Mouse (Mus musculus) layer of hippocampus, postnatal 25 days (tissue): Measurements from ENCODE around the gene Ado. TPM values are rescaled to one million over a fixed set of nuclear protein-coding genes. Genes with fewer than 3 reads are reported as not detected.

Experiments
- DNase-seq, 2 experiments: peaks; one replicate each; pipeline ENCODE4 v3.0.0; 2022; ENCODE audit warnings: mixed read lengths in 2 of 2, low spot score in 1 of 2; ENCODE audit errors: extremely low spot score in 1 of 2
- total RNA-seq, 2 experiments: library from RNA; stranded (reverse); gene quantifications; 2 replicates each; pipeline ENCODE4 v1.2.3; 2021

Gene Ado
- total RNA-seq: 10 to 100 TPM; 37.2 to 39.9 TPM

DNA sequence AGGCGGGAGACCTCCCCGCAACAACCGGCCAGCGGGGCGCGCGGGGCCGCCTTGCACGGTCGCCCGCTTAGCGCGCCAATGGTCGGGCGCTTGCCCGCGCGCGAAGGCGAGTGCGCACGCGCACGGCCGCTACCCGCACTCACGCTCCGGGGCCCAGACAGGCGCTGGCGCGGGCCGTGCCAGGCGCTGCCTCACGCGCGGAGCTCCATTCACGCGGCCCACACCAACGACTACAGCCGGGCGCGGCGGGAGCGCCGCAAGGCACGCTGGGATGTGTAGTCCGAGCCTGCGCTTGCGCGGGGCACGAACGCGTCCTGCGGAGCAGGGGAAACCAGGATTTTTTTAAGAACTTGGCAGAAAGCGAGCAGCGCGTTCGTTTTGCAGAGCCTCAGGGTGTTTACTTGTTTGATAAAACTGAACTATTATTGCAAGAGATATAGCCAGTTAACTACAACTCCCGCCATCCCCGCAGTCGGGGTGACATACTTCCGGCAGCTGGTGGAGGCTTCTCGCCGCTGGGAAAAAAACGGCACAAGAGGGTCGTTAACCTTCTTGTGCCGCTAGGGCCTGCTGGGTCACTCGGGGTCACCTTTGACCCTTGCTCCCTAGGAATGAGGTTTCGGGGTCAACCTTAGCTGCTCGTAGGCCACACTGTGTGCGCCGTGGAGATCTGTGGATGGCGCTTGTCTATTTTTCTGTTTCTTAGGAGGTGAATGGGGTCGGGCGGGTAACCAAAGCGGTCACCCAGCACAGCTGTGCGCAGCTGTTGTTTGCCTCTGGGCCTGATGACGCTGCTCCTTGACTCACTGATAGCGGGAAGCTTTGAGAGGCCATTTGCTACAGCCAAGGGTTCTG, at the start of gene Ado:
TSS of gene Ado (minus strand) at position 79 of the 855 bp plus-strand sequence.
- peak; percentile 81 to 94 for DNase-seq

DNA sequence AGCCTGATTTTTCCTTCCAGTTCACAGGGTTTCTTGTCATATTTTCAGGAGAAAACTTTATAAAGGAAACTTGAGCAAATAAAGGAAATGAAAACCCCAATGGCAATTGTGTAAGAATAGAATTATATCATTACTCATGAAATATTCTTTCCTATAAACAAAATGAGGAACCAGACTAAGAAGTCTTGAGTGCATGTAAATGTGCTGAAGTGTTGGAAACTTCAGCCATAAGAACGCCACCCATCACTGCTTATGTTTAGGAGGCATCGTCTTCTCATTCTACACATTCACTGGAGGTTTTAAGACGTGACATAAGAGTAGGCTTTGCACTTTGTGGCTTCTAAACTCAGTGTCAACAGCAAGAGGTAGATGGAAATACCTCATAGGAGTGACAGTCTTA, 46.5 kb upstream of the Ado start:
- no peak for DNase-seq

DNA sequence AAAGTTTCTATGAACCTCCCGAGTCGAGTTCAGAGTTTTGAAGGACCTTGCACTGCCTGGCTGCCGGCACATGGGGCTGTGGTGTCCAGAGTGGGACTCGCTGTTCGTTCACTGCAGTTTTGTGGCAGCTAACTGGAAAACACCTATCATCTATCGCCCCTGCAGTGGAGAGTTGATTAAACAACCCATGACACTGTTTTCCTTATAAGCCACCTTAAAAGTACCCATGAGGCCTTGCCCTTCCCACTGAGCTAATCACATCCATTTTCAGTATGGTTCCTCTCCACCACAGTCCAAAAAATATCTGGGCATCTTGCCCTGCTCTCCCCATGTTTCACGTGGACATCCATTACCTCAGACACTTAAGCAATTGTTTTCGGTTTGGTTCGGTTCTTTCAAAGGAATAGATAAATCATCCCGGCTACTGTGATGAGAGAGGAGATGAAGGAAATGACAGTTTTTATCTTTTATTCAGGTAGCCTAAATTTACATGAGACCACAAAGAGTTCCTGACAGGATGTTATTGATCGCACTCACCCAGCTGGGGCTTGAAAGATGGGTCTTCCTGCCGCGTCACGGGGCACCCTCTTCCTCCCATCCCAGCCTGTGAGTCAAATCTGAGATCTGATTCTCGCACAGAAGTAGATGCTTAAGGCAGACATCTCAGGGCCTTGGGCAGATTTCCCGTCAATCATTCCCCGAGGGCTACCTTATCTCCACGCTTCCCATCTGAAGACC, 37.3 kb upstream of the Ado start:
- no peak for DNase-seq

DNA sequence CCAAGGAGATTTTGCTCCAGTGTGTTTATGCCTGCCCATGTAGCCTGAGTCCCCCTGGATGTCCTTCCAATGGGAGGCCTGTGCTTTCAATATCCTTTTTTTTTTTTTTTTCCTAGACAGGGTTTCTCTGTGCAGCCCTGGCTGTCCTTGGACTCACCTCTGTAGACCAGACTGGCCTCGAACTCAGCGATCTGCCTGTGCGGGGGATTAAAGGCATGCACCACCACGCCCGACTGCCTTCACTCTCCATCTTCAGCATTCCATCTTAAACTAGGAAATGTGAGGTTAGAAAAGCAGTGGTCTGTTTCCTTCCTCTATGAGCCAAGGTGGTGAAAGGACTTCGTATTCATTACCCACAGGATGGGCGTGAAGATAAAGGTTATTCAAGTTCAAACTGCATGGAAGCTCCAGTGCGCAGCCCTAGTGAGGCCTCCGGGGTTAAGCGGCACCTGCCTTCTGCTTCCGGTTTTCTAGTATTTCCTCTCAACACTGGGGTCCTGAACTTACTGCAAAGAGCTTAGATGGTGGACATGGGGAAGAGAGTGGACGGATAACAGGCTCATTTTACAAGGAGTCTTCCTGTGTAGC, 33.0 kb upstream of the Ado start:
- DNase-seq: no peak

DNA sequence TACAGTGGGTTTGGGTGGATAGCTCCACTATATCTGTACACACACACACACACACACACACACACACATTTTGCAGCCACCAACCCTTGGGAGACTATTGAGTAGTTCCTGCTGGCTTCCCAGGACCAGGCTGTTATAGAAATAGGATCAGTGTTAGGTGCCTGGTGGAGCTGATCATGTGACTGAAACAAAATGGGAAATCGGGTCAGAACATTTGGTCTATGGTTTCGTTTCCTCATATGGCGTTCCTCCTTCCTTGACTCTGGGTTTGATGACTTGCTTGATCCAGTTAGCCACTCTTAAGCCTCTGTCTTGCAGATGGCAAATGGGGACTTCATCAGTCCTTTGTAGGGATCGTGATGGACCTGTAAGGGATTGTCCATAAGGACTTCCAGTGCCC, 31.1 kb upstream of the Ado start:
- DNase-seq: no peak

DNA sequence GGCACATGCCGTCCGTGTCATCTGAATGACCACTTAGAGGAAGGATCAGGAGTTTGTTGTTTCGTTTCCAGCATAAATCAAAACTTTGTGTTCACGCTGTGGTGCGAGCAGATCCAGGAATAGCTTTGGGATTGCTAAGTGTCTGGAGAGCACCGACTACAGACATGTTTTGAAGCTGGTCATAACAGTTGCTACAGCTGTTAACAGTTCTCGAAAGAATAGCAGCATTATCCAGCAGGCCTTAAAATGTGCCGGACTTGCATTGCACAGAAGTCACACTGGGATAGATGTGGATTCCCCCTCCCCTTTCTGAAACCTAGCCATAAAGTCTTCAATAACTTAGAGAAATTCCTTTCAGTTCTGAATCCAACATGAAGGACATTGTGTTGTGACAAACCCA, 24.6 kb upstream of the Ado start:
- DNase-seq: no peak

DNA sequence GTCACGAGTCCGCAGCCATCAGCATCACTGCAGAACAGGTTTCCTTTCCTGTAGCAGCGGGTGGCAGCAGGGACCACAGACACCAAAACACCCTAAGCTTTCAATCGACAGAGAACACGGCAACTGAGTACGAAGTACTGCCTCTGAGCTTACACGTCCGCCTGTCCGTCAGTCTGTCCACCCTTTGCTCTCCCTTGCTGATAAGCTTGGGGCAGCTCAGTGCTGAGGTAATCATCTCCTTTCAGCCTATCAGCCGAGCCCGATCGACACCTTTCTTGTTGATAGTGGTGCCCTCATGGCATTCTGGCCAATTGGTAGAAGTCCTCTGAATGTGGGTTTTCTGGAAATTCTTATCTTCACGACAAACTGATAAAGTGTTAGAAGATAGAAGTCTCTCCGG, 22.7 kb upstream of the Ado start:
- DNase-seq: no peak

DNA sequence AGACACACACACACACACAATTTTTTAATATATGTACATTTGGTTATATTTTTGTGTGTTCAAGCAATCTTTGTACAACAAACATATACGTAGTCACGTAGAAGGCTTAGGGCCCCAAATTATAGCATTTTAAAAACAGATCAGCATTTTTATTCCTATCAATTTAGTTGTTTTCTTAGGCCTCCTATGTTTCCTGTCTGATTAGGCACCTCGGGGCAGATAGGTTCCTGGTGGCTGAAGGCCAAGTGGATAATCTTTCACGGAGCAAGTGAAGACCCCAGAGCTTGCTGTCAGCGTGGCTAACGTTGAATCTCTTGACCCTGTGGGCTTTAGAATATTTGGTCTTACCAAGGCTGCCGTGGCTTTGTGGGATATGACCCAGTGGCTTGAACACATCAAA, 20.8 kb upstream of the Ado start:
- DNase-seq: no peak

DNA sequence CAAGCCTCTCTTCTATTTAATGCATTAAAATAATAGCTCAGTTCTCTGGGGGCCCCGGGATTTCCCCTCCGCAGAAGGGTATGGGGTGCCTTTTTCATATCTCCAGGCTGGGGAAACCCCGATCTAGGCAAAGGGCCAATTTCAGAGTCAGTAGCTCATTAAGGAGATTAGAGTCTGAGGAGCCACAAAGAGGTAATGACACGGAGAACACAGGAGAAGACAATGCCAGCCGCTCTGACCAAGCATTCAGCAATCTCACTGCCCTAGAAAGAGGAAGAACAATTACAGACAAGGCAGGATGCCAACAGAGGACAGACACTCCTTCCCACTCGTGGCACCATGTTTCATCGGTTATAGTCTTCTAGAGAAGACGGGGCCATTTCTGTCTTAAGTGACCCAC, 17.3 kb upstream of the Ado start:
- no peak for DNase-seq

DNA sequence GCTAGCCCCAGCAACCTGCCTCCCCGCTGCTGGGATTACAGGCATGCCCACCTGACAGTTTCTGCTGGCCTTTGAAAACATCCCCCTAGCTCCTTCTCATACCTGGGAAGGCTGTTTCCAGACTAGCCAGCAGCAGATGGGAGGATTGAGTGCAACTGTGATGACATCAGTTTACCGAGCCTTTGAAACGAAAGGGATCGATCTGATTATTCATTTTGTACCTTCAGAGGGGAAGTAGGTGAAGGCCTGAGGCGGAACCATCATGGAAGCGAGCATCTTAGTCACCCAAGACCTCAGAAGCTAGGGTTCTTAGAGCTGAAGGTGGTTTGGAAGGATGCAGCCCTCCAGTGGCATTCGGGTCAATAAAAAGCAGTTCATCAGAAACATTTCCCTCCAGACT, 15.8 kb upstream of the Ado start:
- DNase-seq: no peak

DNA sequence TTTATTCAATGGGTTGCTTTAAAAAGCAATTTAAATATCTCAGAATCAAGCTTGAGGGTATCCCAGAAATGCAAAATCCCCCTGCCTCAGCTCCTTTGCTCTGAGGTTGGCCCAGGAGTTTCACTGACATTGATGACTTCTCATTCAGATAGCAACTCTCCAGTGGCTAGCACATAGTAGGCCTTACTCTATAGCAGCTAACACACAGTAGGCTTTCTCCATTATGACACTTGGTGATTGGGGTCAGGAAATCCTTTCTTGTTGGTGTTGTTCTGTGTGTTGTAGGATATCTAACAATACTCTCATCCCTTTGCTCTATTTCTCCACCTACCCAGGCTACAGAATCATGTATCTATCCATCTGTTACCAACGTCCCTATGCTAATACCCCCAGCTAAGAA, 12.4 kb upstream of the Ado start:
- no peak for DNase-seq

DNA sequence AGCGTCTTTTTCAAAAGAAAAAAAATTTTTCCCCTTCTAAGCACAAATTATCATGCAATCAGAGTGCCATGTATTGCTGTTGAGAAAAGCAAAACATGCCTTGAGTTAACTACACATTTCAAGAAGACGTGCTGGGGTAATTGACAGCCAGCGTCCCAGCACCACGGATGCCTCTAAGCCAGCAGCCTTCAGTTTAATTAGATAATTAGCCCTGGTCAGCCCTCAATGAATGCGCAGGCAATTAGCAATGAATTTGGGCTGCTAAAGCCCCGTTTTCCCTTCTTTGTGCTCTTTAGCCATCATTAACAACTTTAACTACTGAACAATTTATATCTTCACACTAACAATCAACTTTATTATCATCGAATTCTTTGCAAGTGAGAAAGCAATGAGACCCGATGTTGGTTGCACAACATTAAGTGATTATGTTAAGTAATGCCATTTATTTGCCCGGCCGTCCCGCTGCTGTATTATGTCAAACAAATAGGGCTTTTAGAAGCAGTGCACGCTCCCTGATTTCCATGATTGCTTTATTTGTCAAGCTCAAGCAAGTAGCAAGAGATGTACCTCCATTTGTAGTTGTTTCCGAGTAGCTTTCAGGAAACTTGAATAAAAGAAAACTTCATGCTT, 11.1 kb upstream of the Ado start:
- DNase-seq: no peak

DNA sequence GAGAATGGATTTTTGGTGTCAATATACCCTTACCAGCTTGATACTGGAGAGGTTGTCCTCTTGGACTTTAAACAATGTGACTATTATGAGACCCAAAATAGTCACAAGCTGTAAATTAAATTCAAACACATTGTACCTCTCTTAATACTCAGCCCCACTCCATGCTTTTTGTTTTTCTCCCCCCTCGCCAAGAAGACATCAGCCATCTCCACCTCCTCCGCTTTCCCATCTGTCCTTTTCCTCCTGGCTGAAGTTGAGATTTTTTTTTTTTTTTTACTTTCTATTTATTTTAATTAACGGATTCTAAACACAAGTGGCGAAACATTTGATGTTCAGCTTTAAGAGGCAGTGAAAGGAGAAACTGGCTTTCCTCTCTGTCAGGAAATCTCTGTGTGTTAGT, 9.3 kb upstream of the Ado start:
- DNase-seq: no peak

DNA sequence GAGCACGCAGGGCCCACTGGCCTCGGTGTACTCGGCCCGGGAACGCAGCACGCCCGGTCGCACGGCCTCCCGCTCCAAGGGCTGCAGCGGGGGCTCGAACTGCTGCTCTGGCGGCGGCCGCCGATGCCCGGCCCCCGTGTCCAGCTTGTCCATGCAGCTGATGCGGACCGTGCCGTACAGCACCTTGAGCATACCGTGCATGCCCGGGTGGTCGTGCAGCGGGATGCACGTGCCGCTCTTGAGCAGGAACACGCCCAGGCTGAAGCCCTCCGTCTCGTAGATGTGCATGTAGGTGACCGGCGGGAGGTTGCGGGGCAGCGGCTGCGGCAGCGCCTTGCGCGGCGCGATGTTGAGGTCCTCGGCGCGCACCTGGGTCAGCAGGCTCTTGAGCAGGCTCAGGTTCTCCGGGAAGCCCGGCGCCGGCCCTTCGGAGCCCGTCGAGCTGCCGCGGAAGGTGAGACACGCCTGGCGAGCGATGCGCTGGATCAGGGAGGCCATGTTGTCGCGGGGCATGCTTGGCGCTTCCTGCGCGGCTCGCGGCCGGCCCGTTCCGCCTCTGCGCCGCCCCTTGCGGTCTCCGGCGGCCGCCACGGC, 397 bp downstream of the Ado start:
- DNase-seq: peak; percentile 24 to 76

DNA sequence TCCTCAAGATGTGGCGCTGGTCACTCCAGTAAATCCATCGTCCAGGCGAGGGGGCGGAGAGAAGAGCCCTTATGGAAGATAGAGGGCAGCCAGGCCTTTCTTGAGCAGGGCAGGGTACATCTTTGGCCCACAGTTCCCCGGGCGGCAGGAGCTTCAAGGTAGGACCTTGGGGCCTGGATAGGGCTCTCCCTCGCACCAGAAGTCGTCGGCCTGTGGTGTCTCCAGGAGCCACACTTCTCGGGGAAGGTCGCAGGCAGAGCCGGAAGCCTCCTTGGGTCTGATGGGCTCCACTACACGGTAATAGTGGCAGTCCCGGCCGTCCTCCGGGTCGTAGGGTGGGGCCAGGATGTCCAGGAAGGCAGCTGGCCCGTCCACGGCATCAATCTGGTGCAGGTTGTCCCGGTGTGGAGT, 900 bp downstream of the Ado start:
- DNase-seq: peak in 1 of 2 experiments; percentile 19

DNA sequence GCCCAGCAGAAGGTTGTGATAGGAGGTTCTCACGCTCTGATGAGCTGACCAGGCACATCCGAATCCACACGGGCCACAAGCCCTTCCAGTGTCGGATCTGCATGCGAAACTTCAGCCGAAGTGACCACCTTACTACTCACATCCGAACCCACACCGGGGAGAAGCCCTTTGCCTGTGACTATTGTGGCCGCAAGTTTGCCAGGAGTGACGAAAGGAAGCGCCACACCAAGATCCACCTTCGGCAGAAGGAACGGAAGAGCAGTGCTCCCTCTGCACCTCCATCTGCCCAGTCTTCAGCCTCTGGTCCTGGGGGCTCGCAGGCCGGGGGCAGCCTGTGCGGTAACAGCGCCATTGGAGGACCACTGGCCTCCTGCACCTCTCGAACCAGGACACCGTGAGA, 8.2 kb downstream of the Ado start:
- no peak for DNase-seq

DNA sequence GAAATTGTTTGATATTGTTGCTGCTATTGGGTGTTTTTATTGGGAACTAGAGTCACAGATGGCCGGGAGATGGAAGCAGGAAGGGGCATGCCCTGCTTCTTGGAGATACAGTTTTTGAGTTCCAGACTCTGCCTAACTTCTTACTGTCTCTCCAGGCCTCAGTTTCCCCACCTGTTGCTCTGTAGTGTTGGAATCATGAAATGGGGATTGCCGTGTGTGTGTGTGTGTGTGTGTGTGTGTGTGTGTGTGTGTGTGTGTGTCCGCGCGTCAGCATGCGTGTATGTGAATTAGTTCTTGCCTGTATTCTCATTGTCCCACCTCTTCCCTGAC, 9.4 kb downstream of the Ado start:
- no peak for DNase-seq

DNA sequence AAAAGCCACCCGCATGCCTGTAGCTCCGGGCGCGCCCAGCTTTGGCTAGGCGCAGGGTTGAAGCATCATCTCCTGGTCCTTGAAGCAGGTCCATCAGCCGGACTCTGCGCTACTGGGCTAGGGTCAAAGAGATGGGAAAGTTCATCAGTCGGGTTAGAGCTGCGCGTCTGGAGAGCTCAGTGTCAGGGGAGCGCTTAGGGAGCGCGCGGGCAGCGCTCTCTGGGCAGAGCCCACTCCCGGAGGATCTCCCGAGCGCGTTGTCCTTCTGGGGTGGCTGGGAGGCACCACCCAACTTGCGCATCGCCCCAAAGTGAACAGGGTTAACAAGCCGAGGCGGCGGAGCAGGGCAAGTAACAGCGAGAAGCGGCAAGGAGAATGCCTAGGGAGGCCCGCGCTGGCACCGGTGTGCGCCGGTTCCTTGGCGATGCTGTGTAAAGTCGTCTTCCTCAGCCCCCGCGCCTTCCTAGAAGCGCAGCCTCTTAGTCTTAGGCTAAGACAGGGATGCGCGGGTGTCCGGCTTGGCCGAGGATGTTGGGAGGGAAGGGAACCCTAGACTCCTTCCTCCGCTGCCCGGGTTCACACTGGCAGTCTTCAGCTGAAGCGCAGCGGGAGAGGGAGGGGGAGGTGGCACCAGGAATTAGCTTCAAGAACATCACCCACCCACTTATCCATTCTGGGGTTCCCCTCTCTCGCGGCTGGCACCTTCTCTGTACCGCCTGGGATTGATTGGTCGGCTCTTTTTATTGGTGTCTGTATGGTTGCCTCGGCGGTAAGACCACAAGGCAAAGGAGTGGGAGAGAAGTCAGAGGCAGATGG, 10.0 kb downstream of the Ado start:
- no peak for DNase-seq

DNA sequence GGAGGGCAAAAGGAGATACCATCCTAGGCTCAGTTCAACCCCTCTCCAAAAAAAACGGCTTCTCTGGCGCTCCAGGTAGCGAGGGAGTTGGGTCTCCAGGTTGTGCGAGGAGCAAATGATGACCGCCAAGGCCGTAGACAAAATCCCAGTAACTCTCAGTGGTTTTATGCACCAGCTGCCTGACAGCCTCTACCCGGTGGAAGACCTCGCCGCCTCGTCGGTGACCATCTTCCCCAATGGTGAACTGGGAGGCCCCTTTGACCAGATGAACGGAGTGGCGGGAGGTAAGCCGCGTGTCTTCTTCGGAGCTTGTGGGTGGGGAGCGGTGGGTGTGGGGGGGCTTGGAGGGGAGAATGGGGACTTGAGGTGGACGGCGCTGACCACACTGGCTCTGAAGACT, 10.6 kb downstream of the Ado start:
- DNase-seq: no peak
